ENCODE assay signal across 16 mouse cellular contexts in genomic region chr10:114871201-114871600, GRCm38 (mm10).
DNase-seq lines count a peak whose midpoint lies in the region; ATAC-seq and TF ChIP-seq lines count a peak whose summit lies in the region.
"Had no signal": no experiment of that assay in that cellular context is flagged by ENCODE, and none has a peak within 500 bp of the region (broad histone marks: within the 10 kb centered on the region; RNA-seq: fewer than 3 reads in every experiment).

No protein-coding gene starts in this region.

- 66% methylated on average over 2 of the region's 2 CpGs for WGBS in forebrain, embryonic 13.5 days
- 80% methylated on average over 2 of the region's 2 CpGs for WGBS in forebrain, embryonic 10.5 days
- WGBS in kidney, postnatal 0 days = 38% methylated on average over 2 of the region's 2 CpGs

- H3K36me3 ChIP-seq in forebrain, embryonic 13.5 days (ENCODE audit: poor library complexity, severe bottlenecking) = no peaks in the 10 kb centered on the region
- H3K36me3 ChIP-seq in forebrain, embryonic 10.5 days (replicated peaks) = no peaks in the 10 kb centered on the region
- no peaks in the 10 kb centered on the region for H3K36me3 ChIP-seq in kidney, postnatal 0 days (ENCODE audit: insufficient read depth, low read length)

- H3K4me1 ChIP-seq in forebrain, embryonic 13.5 days = no peaks in the 10 kb centered on the region
- H3K4me1 ChIP-seq in forebrain, embryonic 10.5 days = no peaks in the 10 kb centered on the region
- no peaks in the 10 kb centered on the region for H3K4me1 ChIP-seq in kidney, postnatal 0 days (replicated peaks; ENCODE audit: insufficient read depth, low read length)

- no peaks in the 10 kb centered on the region for H3K9me3 ChIP-seq in forebrain, embryonic 13.5 days (replicated peaks)
- no peaks in the 10 kb centered on the region for H3K9me3 ChIP-seq in forebrain, embryonic 10.5 days
- H3K9me3 ChIP-seq in kidney, postnatal 0 days (replicated peaks; ENCODE audit: low read length) = no peaks in the 10 kb centered on the region

- peak; percentile 30; the same call in 1 of the 2 replicates for ATAC-seq in forebrain, embryonic 13.5 days
- no peak for ATAC-seq in kidney, postnatal 0 days (replicated peaks; ENCODE audit: low FRiP score, low read depth)
- ATAC-seq: lung, postnatal 0 days had no signal

- no peak overlapping the region for H3K4me3 ChIP-seq in forebrain, embryonic 13.5 days
- H3K4me3 ChIP-seq in forebrain, embryonic 10.5 days = no peak overlapping the region
- no peak overlapping the region for H3K4me3 ChIP-seq in kidney, postnatal 0 days (replicated peaks; ENCODE audit: low read depth, low read length)
- H3K4me3 ChIP-seq: erythroblast, embryonic 14.5 days had no signal

- TF ChIP-seq CTCF in kidney, postnatal 0 days (IDR thresholded peaks at IDR 0.05; ENCODE audit: low read depth) = no peak

- no peak overlapping the region for H3K27ac ChIP-seq in forebrain, embryonic 13.5 days
- H3K27ac ChIP-seq in forebrain, embryonic 10.5 days = no peak overlapping the region
- H3K27ac ChIP-seq in kidney, postnatal 0 days = no peak overlapping the region

- intact Hi-C loops in gastrocnemius, postnatal 36 days (cut with DNase I) = no loop called here

- no peak overlapping the region for H3K9ac ChIP-seq in forebrain, embryonic 13.5 days
- no peak overlapping the region for H3K9ac ChIP-seq in kidney, postnatal 0 days (ENCODE audit: low read depth, low read length)

- H3K27me3 ChIP-seq in forebrain, embryonic 13.5 days = no peaks in the 10 kb centered on the region
- no peaks in the 10 kb centered on the region for H3K27me3 ChIP-seq in forebrain, embryonic 10.5 days (ENCODE audit: poor library complexity, severe bottlenecking)
- no peaks in the 10 kb centered on the region for H3K27me3 ChIP-seq in kidney, postnatal 0 days (ENCODE audit: insufficient read depth, low read length)

- no peak overlapping the region for H3K4me2 ChIP-seq in forebrain, embryonic 13.5 days
- H3K4me2 ChIP-seq in kidney, postnatal 0 days (ENCODE audit: low read length) = no peak overlapping the region
- H3K4me2 ChIP-seq: liver, embryonic 11.5 days; midbrain, embryonic 11.5 days had no signal

- DNase-seq in forebrain, embryonic 10.5 days (ENCODE audit: extremely low spot score, low spot score) = no peak
- DNase-seq in kidney, postnatal 0 days (ENCODE audit: low spot score) = peak; percentile 34
- DNase-seq in kidney, postnatal 36 days = no peak
- DNase-seq in layer of hippocampus, postnatal 14 days (ENCODE audit: low spot score in 2 of 2) = peak; percentile 35 to 72
- DNase-seq in right cerebral cortex, postnatal 10 days (ENCODE audit: low spot score in 2 of 2) = peak; percentile 24 to 40
- no peak for DNase-seq in gastrocnemius, postnatal 36 days
- no peak for DNase-seq in thymus, postnatal 36 days
- DNase-seq: B cell, adult 2 months; heart, adult 11 months; heart, postnatal 14 days; kidney, adult 18-20 months had no signal

Comparison
In these comparisons a context has a peak if more than half of its experiments do, and no peak if none do; other contexts are left out.
1. DNase-seq: peak in kidney, postnatal 0 days (single experiment), layer of hippocampus, postnatal 14 days (2 of 2) and right cerebral cortex, postnatal 10 days (2 of 2); none in forebrain, embryonic 10.5 days (single experiment), kidney, postnatal 36 days (0 of 2), gastrocnemius, postnatal 36 days (0 of 2) and thymus, postnatal 36 days (0 of 2).